Mouse (Mus musculus) erythroblast, embryonic 14.5 days (primary cell): Measurements from ENCODE around the gene Podn.

ENCODE experiments used
- GATA1 ChIP-seq: IDR thresholded peaks from 2 replicates; pipeline ENCODE4 v1.6.1; 2012; ENCODE audit warnings: low read length, inconsistent platforms, mixed read lengths
- TAL1 ChIP-seq: IDR thresholded peaks from 3 replicates; pipeline ENCODE4 v1.6.1; 2012; ENCODE audit warnings: low read length, inconsistent platforms, mixed read lengths

DNA sequence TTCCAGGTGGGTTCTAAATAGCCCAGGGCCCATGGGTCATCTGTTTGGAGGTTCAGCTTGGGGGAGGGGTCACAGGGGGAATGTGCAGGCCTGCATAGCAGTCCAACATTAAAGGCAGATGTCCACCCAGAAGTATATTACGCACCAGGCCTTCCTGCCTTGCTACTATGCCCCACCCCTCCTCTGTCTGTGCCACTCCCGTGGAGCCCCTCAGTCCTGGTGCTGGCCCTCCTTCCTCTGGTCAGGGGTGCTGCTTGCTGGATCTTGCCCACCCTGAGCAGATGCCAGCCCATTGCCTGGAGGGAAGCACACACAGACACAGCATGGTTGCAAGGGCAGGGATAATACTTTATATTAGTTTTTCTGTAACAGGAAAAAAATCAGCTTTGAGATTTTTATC, 81.8 kb downstream of the Podn start:
- TF ChIP-seq GATA1 (no peak), TAL1 (no peak)
